Mouse (Mus musculus): Measurements from ENCODE around the gene Mertk.

- no peak for TF ChIP-seq GATA1 (IDR thresholded peaks at IDR 0.05; ENCODE audit: borderline replicate concordance, low read length)
- TF ChIP-seq FLI1 (IDR thresholded peaks at IDR 0.05; ENCODE audit: low read length), result no peak
Measured at GRCm38 (mm10) chr2:128704474-128704873, 5.7 kb downstream of the Mertk start.

All from megakaryocyte, embryonic 14.5 days (primary cell).